Mouse (Mus musculus) kidney, adult 2 months (tissue): ENCODE results near the gene Mks1. TPM values are rescaled to one million over a fixed set of nuclear protein-coding genes. Genes with fewer than 3 reads are reported as not detected.

Experiments used
- DNase-seq: peaks from one replicate; pipeline ENCODE4 v3.0.0; 2021
- H3K27ac ChIP-seq: fragments of 200-500 bp; 2 replicates; pipeline ENCODE4 v1.5.1; 2012; ENCODE audit warnings: low read depth, low read length, control low read depth, inconsistent platforms; ENCODE audit not compliant: insufficient read depth
- H3K27me3 ChIP-seq: fragments of 200-500 bp; replicated peaks from 2 replicates; pipeline ENCODE4 v1.6.1; 2012; ENCODE audit warnings: mild to moderate bottlenecking, moderate library complexity, low read length, inconsistent platforms; ENCODE audit not compliant: control insufficient read depth, insufficient read depth
- H3K36me3 ChIP-seq: fragments of 200-500 bp; 2 replicates; pipeline ENCODE4 v1.6.1; 2012; ENCODE audit warnings: mild to moderate bottlenecking, moderate library complexity, low read length, inconsistent platforms; ENCODE audit not compliant: control insufficient read depth, insufficient read depth
- H3K4me1 ChIP-seq: fragments of 200-500 bp; 2 replicates; pipeline ENCODE4 v1.6.1; 2011; ENCODE audit warnings: low read length; ENCODE audit not compliant: control insufficient read depth, insufficient read depth
- H3K4me3 ChIP-seq: fragments of 200-500 bp; 2 replicates; pipeline ENCODE4 v1.5.1; 2011; ENCODE audit warnings: mild to moderate bottlenecking, low read depth, low read length, control low read depth; ENCODE audit not compliant: insufficient read depth
- CTCF ChIP-seq: fragments of 200-500 bp; conservative IDR thresholded peaks from 2 replicates; pipeline ENCODE4 v1.5.1; 2011; ENCODE audit warnings: low read depth, mild to moderate bottlenecking, control low read depth, low read length, moderate library complexity, mixed read lengths; ENCODE audit not compliant: insufficient read depth, insufficient read length
- POLR2A ChIP-seq: fragments of 200-500 bp; IDR thresholded peaks from one replicate; pipeline ENCODE4 v1.6.1; 2011; ENCODE audit warnings: low read depth, low read length, control low read depth
- WGBS: fragments of 180-500 bp; shearing (Covaris S2); methylation state at CpG from one replicate; pipeline ENCODE4 v1.1.7; 2018; 5-methylcytosine and 5-hydroxymethylcytosine counted together
- polyA plus RNA-seq: library from polyadenylated mRNA; depleted of rRNA; stranded (reverse); fragments of >200 nt; gene quantifications from 2 replicates; pipeline ENCODE4 v1.2.3, GENCODE M21; 2012

The Mks1 gene
- polyA plus RNA-seq, 1 experiment: 9.6 TPM

DNA sequence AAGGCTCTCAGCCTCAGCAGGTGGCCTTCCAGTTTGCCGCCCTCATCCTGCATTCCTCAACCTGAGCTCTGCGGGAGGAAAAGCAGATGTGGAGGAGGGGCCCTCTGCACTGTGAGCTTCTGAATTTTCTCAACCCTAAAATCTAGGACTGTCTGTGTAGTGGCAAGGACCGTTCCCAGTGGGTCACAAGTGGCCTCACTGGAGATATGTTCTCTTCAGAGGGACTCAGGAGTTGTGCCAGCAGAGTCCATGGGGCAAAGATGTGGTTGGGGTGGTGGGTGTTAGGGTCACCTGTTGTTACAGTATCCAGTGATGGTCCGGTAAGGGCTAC, 35.6 kb upstream of the Mks1 start:
- 29% methylated on average over 4 of the region's 4 CpGs for WGBS

GRCm38 (mm10) chr11:87821502-87821901, 31.5 kb upstream of the Mks1 start:
- no peak for TF ChIP-seq POLR2A
- TF ChIP-seq CTCF: no peak
- no peak overlapping the region for H3K27ac ChIP-seq
- no peak overlapping the region for H3K4me3 ChIP-seq
- H3K36me3 ChIP-seq: no peaks in the 10 kb centered on the region
- H3K4me1 ChIP-seq: no peaks in the 10 kb centered on the region
- no peak for DNase-seq
- no peaks in the 10 kb centered on the region for H3K27me3 ChIP-seq
- 56% methylated on average over 5 of the region's 5 CpGs for WGBS

More for the DNA sequence above, 35.6 kb upstream of the Mks1 start:
- TF ChIP-seq POLR2A: no peak
- TF ChIP-seq CTCF: no peak
- no peak for DNase-seq
- Histone ChIP-seq H3K4me3 (no peak overlapping the region), H3K27me3 (no peaks in the 10 kb centered on the region), H3K36me3 (no peaks in the 10 kb centered on the region), H3K4me1 (no peaks in the 10 kb centered on the region), H3K27ac (no peak overlapping the region)

DNA sequence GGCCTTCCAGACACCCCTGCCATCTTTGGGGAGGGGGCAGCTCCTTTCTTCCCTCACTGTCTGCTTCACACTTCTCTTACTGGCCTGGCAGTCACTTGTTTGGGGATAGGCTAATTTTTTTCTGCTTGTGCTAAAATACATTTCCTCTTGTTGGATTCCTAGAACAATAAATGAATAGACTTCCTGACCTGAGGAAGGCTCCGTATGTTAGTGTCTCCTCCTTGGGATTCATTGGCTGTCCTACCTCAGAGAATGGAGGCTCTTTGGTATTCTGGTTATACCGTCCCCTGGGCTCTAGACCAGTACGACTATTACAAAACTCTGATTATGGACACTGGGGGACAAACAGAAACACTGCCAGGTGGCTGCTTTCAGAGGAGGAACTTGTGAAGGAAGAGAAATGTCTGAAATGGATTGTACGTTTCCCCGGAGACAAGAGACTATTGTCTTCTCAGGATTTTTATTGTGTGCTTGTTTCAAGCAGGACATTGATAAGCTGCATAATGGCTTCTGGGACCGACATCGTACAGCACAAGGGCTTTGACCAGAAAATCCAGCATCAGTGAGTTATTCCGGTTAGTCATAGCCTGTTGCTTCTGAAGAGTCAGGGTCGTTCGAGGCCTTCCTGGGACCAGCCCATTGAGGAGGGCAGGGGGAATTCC, 24.6 kb upstream of the Mks1 start, which contains the start of gene Lpo:
TSS of gene Lpo (minus strand) at position 51 of the 662 bp plus-strand sequence.
- TF ChIP-seq POLR2A (no peak), CTCF (no peak)
- Histone ChIP-seq H3K36me3 (no peaks in the 10 kb centered on the region), H3K4me3 (no peak within 1 kb of the TSS), H3K4me1 (no peaks in the 10 kb centered on the region), H3K27ac (no peak within 1 kb of the TSS), H3K27me3 (no peaks in the 10 kb centered on the region)
- no peak for DNase-seq
- WGBS: 48% methylated on average over 10 of the region's 10 CpGs

- Histone ChIP-seq H3K27me3 (no peaks in the 10 kb centered on the region), H3K4me3 (no peak overlapping the region), H3K36me3 (no peaks in the 10 kb centered on the region), H3K27ac (no peak overlapping the region), H3K4me1 (no peaks in the 10 kb centered on the region)
- no peak for TF ChIP-seq CTCF
- no peak for TF ChIP-seq POLR2A
- DNase-seq: no peak
- 85% methylated on average over 8 of the region's 8 CpGs for WGBS
Observed at GRCm38 (mm10) chr11:87840676-87841075, 12.3 kb upstream of the Mks1 start.

- Histone ChIP-seq H3K36me3 (no peaks in the 10 kb centered on the region), H3K4me1 (no peaks in the 10 kb centered on the region), H3K27ac (no peak overlapping the region), H3K4me3 (no peak overlapping the region), H3K27me3 (no peaks in the 10 kb centered on the region)
- 79% methylated on average over 3 of the region's 3 CpGs for WGBS
- no peak for DNase-seq
- TF ChIP-seq CTCF (no peak), POLR2A (no peak)
Observed at GRCm38 (mm10) chr11:87841436-87841835, 11.6 kb upstream of the Mks1 start.

GRCm38 (mm10) chr11:87846968-87847600, 5.9 kb upstream of the Mks1 start:
- WGBS: 81% methylated on average over 12 of the region's 12 CpGs
- Histone ChIP-seq H3K36me3 (no peaks in the 10 kb centered on the region), H3K27me3 (no peaks in the 10 kb centered on the region), H3K4me3 (no peak overlapping the region), H3K4me1 (no peaks in the 10 kb centered on the region), H3K27ac (peak overlapping the region; percentile 37; the same call in 1 of the 2 replicates)
- no peak for TF ChIP-seq POLR2A
- no peak for TF ChIP-seq CTCF
- DNase-seq: peak; percentile 16

- Histone ChIP-seq H3K27me3 (no peaks in the 10 kb centered on the region), H3K36me3 (no peaks in the 10 kb centered on the region), H3K27ac (no peak overlapping the region), H3K4me3 (no peak overlapping the region), H3K4me1 (peaks cover 3% of the 10 kb centered on the region; the same call in 1 of the 2 replicates)
- TF ChIP-seq CTCF: no peak
- TF ChIP-seq POLR2A: no peak
- no peak for DNase-seq
- WGBS: 67% methylated on average over 6 of the region's 6 CpGs
Observed at GRCm38 (mm10) chr11:87847884-87848283, 5.1 kb upstream of the Mks1 start.
